Mouse (Mus musculus) CD4-positive, CD25-positive, alpha-beta regulatory T cell, adult 4 months (primary cell): Measurements from ENCODE around the gene Muc4. TPM values are rescaled to one million over a fixed set of nuclear protein-coding genes. Genes with fewer than 3 reads are reported as not detected.

Experiments used
- ATAC-seq: one replicate; pipeline ENCODE4 v1.8.0; 2017
- polyA plus RNA-seq, 2 experiments: library from polyadenylated mRNA; unstranded; fragments of 100-300 nt; shearing (Covaris generic); gene quantifications; one replicate each; pipeline ENCODE4 v1.2.1; 2017

Gene Muc4
- polyA plus RNA-seq, 2 experiments from 2014 or later, result not detected

DNA sequence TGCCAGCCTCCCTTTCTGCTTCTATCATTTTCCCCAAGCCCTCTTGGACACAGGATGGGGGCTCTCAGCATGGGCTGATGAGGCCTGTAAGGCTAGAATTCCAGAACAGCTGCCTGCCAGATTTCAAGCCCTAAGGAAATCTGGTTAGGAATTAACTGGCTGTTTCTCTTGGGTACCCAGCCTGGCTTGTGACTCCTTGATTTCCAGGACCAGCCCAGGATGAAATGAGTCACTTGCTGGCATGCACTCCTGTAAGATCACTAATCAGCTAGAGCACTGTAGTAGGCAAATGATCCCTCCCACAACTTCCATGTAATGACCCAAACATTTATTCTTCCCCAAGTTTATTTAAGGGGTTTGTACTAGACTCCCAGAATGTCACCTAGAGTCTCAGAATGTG, 7.4 kb upstream of the Muc4 start:
- no peak for ATAC-seq

DNA sequence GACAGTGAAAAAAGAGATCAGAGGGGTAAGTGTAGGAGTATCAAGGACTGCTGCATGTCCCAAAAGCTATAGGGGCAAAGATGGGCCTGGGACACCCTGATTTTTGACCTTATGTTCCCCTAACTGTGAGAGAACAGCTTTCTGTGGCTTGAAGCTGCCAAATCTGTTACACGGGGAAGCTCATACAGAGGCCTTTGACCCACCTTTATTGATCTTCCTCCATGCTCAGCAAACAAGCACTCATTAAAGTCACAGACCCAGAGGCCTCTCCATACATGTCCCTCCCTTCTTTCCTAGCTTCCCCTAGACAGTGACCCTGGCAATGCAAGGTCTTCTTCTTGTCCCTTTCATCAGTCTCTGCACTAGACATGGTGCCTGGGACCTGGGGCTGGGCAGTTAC, 7.0 kb upstream of the Muc4 start:
- no peak for ATAC-seq

DNA sequence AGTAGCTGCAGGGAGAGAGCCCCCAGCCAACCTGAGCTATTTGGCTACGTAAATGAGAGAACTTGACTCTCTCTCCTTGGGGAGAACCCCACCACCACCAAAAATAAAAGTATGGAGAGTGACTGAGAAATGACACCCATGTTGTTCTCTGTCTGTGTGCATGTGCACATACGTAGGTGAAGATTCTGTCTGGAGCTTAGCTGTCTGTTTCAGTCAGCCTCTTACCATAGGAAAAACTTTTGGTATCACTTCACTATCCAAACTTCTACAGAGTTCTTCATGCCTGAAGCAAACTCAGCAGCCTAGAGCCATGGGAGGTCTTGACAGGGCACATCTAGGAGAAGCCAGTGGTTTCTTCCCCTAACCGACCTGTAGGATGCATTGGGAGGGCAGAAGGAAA, 2.5 kb upstream of the Muc4 start:
- no peak for ATAC-seq

DNA sequence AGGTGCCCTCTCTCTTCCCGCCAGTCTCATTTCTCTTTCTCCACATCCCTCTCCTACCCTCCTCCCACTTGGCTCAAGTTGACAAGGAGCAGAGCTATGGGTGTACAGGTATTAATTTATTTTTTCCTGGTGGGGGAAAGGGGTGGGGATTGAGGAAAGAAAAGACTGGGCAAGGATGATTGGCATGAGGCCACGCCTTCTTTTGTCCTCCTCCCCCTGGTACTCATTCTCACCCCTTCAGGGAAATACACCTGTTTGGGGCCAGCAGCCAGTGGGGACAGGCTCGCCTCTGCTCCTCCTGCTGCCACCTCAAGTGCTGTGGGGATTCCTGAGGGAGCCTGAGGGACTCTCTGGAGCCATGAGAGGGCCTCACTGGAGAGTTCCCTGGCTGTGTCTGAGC, 336 bp downstream of the Muc4 start:
- no peak for ATAC-seq

DNA sequence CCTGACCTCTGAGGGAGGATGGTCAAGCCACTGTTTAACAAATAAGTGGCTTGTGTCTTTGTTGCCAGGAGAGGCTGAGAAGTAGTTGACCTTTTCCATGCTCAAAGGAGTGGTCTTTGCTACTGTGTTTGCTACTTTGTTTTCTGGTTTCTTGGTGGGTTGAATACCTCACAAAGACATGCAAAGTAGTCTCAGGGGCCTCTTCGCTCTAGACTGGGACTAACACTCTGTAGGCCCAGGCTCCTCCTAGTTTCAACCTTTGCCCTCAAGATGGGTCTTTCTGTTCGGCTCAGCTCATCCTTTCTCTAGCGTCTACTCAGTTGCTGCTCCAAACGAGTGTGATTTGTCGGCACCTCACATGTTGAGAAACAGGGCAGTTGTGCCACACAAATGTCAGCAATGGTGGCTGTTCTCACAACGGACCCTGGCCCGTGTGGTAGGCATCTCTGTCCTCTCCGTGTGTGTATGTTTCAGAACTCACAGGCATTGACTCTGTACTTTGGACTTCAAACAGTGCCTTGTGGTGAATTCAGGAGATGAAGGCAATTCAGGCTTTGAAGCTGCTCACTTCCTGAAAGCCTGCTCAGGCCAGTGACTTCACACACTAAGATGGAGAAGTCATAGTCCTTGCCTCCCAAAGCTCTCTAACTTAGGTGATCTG, 4.4 kb downstream of the Muc4 start:
- ATAC-seq, result no peak

DNA sequence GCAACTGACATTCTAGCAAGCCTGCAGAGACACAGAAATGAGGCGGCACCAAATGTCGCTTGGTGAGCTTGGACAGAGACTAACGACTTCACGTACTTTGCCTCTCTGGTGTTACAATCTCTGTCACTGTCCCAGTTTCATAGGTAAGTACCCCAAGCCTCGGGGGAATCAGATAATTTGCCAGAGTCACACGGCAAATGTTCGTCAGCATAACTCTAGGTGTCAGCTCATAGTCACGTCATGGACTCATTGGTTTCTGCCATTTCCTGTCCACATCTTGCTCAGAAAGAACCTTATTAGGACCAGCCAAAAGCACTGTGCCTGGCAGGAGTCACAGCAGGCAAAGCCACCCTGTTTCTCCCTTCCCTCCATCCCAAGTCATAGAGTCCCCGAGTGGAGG, 5.7 kb downstream of the Muc4 start:
- ATAC-seq, result no peak

DNA sequence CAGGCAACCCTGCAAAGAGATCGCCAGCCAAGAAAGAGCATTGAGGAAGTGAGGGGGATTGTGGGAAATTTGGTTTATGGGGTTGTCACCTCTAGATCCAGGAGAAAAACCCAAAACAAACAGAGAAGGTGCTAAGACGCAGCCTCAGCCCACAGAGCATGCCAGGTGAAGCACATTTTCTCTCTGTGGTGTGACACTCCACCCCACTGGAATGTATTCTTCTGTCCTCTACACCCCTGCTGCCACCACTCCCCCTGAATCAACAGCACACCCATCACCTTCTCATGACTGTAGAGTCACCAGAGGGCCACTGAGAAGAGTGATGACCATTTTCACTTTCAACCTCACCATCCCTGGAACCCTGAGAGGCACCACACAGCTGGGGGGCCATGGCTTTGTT, 7.0 kb downstream of the Muc4 start:
- ATAC-seq, result no peak

DNA sequence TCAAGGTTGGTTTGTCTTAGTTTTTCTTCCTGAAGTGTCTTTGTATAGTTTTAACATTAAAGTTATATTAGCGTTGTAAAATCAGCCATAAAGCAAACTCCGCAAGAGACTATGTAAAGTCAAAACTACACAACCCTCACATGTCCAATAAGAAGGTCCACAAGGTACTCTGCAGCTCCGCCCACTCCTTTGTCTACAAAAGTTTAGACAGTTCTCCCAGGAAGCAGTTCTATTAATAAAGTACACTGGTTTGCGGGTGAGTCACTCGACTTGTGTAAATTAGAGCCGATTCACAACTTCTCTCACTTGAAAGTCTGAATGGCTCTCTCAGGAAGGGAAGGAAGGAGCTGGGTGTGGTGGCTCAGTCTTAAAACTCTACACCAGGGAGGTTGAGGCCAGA, 10.2 kb downstream of the Muc4 start:
- ATAC-seq, result no peak

DNA sequence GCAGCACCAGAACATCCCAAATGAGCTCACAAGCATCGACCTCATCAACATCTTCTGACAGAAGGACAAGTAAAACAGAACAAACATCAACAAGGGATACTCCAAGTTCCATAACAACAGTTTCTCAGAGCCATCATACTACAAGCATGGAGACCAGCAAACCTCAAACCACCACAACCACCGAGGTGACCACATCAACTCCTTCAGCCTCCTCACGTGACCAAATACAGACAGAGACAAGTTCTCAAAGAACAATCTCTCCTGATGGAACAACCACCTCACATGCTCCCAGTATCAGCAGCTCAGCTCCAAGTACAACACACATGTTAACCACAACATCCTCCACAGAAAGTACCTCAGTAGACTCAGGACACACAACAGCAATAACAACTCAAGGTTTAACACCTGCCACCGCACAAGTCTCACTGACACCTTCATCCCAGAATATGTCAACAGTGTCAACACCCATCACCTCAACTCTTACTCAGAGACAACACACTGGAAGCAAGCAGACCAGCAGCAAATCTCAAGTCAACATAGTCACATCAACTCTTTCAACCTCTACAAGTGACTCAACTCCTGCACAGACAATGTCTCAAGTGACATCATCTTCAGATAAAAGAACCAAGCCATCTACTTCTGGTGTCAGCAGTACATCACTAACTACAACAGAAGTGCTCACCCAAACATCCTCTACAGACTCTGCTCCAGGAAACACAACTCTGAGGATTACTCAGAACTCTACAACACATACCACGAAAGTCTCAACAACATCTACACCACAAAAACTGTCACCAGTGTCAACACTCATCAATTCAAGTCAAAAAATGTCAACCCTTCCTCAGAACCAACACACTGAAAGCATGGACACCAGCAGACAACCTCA, 14.8 kb downstream of the Muc4 start:
- peak; percentile 91 for ATAC-seq

DNA sequence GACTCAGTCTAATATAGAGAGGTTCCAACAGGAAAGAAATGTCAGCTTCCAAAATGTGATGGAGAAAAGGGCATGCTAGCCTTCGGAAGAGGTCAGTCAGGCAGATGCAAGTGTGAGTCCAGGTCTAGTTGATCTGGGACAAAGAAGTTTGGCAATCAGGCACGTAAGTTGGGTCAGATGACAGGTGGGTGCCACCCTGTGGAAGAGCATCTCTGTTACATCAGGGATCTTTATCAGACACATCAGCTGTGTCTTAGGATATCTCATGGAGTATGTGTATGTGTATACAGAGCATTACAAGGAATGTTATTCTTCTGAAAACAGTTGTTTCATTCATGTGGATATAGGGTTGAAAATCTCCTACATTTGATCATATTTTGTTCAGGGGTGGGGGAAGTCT, 28.9 kb downstream of the Muc4 start:
- ATAC-seq, result no peak

DNA sequence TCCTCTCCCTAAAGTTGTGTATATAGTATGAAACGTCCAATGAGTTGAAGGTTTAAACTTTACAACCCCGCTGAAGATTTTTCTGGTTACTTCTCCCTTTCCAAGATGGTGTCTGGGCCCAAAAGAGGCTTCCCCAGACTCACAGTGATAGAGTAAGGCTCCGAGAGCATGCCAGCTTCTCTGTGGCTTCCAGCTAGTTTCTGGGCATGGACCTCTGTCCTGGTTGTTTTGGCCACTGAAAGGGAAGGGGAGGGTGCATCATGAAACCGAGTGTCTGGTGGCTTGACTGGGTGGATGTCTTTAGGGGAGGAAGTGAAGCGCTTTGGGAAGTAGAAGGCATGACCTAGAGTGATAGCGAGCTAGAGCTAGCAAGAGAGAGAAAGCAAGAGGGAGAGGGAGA, 29.3 kb downstream of the Muc4 start:
- ATAC-seq, result no peak

DNA sequence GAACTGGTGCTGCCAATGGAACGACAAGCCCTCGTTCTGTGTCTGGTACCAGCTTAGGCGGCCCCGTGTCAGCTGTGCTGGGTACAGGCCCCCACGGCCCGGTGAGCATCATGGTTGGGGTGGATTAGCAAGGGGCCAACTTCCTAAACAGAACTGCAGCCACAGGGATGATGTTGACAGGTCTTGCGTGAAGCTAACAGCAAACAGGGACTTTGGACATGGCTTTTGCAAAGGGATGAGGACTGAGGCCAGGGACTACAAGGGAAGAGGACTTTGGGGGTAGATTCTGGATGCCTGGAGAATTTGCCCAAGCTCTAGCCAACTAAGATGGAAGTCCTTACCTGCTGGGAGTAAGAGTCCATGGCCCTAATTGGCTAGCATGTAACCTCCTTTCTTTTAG, 31.2 kb downstream of the Muc4 start:
- no peak for ATAC-seq

DNA sequence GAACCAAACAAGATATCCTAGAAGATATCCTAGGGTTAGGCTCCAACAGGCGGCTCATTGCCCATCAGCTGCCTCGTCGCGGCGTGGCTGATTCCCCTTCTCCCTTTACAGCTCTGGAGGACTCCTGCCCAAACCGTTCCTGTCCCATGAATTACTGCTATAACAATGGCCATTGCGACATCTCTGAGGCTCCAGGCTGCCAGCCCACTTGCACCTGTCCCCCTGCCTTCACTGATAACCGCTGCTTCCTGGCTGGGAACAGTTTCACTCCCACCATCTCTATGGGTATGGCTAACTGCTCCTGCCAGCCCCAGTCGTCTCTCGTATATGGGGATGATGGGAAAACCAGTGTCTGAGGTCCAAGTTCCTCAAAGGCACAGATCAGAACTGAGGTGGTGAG, 41.0 kb downstream of the Muc4 start:
- no peak for ATAC-seq

DNA sequence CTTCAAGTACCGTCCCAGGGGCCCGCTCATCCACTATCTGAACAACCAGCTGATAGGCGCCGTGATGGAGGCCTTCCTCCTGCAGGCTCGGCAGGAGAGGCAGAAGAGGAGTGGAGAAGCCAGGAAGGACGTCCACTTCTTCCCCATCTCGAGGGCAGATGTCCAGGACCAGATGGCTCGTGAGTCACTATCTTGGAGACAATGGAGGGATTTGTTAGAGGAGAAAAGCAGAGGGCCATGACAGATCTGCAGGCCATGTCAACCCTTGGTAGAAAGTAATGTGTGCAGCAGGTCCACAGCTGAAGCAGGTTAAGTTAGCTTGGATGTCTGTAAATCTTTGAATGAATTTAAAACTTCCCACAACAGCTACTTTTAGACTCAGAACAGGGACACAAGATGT, 43.3 kb downstream of the Muc4 start:
- no peak for ATAC-seq

DNA sequence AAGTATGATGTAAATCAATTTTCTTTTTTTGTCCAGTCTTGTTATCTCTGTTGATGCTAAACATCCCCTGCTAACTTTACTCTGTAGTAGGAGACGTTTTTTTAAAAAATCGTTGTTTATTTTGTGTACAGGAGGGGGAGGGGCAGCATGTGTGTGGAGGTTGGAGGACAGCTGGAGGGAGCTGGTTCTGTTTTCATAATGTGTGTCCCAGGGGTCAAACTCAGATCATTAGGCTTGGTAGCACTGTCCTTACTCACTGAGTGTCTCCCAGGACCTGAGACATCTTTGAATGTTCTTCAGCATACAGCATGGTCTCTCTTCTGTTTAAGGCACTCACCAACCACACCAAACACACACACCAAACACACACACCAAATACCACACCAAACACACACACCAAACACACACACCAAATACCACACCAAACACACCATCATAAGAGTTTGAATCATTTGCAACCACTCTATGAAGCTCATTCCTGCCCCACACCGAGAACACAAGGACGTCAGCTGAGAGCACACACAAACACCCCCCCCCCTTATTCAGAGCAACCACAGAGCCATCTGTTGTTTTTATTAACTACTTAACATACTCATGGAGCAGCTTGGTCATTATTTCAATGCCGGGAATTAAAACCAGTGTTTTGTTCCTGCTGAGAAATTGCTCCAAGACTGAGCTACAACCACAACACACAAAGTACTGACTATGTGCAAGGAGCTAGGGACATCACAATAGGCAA, 47.8 kb downstream of the Muc4 start:
- no peak for ATAC-seq

DNA sequence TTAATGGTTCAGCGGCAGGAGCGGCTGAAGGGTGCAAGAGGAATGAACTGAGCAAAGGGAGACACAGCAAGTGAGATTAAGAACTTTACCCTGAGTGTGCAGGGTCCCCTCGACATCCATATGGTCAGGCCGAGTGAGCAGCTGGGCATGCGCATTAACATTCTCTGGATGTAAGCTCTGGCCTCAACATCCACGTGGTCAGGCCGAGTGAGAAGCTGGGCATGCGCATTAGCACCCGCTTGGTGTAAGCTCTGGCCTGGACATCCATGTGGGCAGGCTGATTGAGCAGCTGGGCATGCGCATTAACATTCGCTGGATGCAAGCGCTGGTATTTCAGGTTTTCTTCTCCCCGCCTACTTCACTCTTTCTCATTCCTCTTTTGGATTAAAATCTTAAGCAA, 49.2 kb downstream of the Muc4 start:
- no peak for ATAC-seq

DNA sequence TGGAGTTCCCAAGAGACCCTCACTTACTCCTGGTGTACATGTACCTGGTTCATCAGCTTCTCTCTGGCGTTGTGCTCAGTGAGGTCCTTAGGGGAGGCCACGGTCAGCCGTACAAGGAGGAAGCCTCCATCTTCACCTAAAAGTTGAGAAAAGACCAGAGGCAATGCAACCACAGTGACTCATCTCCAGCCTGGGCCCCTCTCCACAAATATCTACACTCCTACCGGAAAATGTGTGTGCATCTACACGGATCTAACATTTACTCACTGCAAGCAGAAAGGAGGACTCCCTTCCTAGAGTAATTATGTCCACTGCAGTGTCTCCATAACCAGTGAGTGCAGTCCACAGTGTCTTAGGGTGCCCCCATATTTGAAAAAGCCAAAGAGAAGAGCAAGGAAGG, 54.4 kb downstream of the Muc4 start:
- ATAC-seq, result no peak

DNA sequence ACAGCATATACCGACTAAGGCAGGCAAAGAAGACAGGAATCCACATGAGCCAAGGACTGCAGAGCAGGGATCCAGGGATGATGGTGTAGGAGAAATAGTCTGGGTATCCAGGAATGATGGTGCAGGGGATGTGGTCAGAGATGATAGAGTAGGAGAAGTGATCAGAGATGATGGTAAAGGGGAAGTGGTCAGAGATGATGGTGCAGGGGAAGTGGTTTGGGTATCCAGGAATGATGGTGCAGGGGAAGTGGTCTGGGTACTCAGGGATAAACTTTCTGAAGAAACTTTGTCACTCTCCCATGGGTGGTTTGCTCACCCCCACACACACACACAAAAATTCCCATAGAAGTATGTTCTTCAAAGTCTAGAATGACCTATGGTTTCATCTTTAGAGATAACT, 59.5 kb downstream of the Muc4 start:
- ATAC-seq, result no peak

DNA sequence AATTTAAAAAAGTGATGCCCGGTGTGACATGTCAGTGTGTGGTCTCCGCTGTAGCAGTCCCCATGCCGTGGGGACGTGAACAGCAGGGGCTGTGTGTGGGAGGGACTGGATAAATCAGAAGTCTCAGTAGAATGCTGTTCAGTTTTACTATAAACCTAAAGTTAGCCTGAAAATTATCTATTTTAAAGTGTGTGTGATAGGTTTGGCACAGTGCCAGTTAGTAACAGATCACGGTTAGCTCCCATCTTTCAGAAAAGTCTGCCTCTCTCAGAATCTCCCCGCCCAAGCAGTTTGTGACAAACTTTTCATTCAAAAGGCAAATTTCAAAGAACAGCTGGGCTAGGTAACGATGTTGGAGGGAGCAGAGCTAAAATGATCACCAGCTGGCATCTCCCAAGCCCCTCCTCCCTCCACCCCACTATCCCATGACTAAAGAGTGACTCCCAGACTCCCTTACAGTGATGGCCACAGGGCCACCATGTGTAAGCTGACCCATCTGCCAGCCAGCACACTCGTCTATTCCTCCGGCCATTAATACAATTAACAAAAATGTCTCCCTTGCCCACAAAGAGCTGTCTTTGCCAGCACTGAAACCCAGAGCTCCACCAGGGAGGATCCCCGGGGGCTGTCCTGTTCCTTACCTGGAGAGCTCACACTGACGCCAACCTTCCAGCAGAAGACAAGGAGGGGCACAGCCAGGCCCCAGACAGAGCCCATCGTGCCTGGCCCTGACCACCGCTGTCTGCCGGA, 61.2 kb downstream of the Muc4 start:
- no peak for ATAC-seq

DNA sequence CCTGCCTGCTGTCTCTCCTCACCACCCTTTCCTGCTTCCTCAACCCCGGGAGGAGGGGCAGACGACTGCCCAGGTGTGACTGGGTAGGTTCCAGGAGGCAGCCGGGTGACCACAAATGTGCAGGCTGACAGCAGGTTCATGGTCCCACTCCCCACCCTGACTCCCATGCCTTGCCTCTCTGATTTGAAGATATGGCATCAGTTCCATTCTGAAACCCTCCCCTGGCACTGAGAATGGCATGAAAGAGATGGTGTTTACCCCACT, 61.7 kb downstream of the Muc4 start, which contains the start of gene Muc20:
TSS of gene Muc20 (minus strand) at position 10 of the 264 bp plus-strand sequence.
- ATAC-seq, result no peak

DNA sequence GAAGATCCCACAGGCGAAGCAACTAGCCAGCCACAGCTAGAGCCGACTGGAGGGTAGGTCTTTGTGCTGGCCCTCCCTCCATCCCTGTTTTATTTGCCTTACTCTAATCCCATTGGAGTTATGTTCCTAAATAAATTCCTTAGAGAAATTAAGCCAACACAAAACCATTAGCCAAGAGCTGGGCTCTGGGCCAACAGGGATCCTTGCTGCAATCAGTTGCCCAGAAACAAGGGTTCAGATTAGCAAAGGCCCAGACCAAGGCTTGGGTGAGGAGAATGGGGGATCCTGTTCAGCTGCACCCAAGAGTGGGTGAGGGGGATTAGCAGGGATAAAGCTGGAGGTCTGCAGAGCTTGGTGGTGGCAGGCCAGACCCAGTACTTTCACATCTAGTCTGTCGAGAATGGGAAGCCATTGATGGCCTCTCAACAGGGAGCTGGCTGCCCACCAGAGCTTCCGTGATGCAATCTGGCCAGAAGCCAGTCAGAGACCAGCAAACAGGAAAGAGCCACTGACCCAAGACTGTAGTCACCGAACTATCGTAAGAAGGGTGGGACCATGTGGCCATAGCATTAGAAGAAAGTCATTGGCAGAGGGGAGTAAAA, 67.7 kb downstream of the Muc4 start:
- ATAC-seq, result no peak

DNA sequence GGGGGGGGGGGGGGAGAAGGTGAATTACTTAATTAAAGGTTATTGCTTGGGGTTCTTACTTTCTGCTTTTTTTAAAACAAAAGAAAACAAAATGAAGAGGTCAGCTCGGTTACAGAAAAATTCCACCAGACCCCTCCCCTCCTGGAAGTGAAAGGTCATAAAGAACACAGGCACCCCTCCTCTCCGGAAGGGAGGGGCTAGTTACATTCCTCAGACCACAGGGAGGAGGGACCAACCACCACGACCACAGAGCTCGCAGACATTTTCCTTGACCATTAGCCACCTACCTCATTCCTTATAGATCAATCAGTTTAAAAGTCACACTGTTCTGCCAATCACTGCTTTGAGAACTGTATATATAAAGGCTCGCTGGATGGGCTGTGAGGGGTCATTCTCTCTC, 68.2 kb downstream of the Muc4 start:
- ATAC-seq, result no peak

DNA sequence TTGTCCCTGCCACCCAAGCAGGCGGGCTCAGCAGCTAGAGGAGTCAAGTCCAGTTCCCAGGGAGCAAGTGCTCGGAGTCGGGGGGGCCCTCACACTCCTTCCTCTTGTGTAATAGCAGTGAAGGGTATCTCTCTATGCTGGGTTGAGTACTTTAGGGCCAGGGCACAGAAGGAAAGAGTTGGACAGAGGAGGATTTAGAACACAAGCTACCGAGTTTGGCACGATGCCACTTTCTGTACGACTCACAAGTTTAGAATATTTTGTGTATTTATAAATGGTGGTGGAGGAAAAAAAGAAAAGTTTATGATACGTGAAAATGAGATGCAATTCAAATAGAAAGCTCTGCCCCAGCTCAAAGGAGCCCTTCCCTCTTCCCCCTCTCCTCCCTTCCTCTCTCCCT, 69.5 kb downstream of the Muc4 start:
- ATAC-seq, result no peak
